ENCODE assay signal across 8 mouse cellular contexts in genomic region chr13:76055391-76056232, GRCm38 (mm10). TPM values are rescaled to one million over a fixed set of nuclear protein-coding genes. Genes with fewer than 3 reads are reported as not detected.
A peak's percentile ranks its signal among the peaks of the same experiment; 100 is the strongest.
DNase-seq lines count a peak whose midpoint lies in the region; ATAC-seq and TF ChIP-seq lines count a peak whose summit lies in the region.

No protein-coding gene starts in this region.

- peaks cover 51% of the 10 kb centered on the region for H3K4me1 ChIP-seq in erythroblast, embryonic 14.5 days (ENCODE audit: control insufficient read depth)
- H3K4me1 ChIP-seq in lung, embryonic 14.5 days (ENCODE audit: insufficient read depth), result 0 out of 2 replicates have a peak, but pooled peaks cover 5% of the 10 kb centered on the region

- TF ChIP-seq CTCF in lung, embryonic 14.5 days (IDR thresholded peaks at IDR 0.05; ENCODE audit: low read depth), result no peak

- DNase-seq in brain, embryonic 18.5 days (ENCODE audit: low read depth, low spot score), result peak; percentile 6
- peak; percentile 9 to 21 for DNase-seq in layer of hippocampus, adult 8-10 months (ENCODE audit: low spot score in 2 of 2)
- peak; percentile 47 for DNase-seq in lung, embryonic 14.5 days
- no peak for DNase-seq in ovary, adult 18-20 months (ENCODE audit: low spot score)

- peak overlapping the region; percentile 92 for H3K4me2 ChIP-seq in lung, embryonic 14.5 days

- H3K9me3 ChIP-seq in erythroblast, embryonic 14.5 days (ENCODE audit: control insufficient read depth, low read length), result no peaks in the 10 kb centered on the region
- no peaks in the 10 kb centered on the region for H3K9me3 ChIP-seq in lung, embryonic 14.5 days (ENCODE audit: low read depth, low read length)

- peak; percentile 27 for ATAC-seq in CD4-positive, CD25-positive, alpha-beta regulatory T cell, adult 4 months
- peak; percentile 46 to 59 for ATAC-seq in hematopoietic stem cell, adult 5-6 weeks (replicated peaks in 1 of 2; ENCODE audit: insufficient read depth in 1 of 2, low FRiP score in 2 of 2, low TSS enrichment in 1 of 2, low read depth in 1 of 2, poor library complexity in 2 of 2, severe bottlenecking in 2 of 2)
- ATAC-seq in lung, embryonic 14.5 days (ENCODE audit: insufficient read depth), result peak; percentile 69
- ATAC-seq in neutrophil, adult 5-6 weeks (ENCODE audit: extremely low read depth, insufficient number of reproducible peaks, low FRiP score, poor library complexity, severe bottlenecking), result peak; percentile 47; the same call in 1 of the 2 replicates

- peaks cover 7% of the 10 kb centered on the region; the same call in 1 of the 2 replicates for H3K36me3 ChIP-seq in erythroblast, embryonic 14.5 days (ENCODE audit: control insufficient read depth)
- no peaks in the 10 kb centered on the region for H3K36me3 ChIP-seq in lung, embryonic 14.5 days (ENCODE audit: insufficient read depth)

- H3K27ac ChIP-seq in lung, embryonic 14.5 days (ENCODE audit: low read depth), result no peak overlapping the region

- H3K27me3 ChIP-seq in erythroblast, embryonic 14.5 days (ENCODE audit: control insufficient read depth), result peaks cover 35% of the 10 kb centered on the region
- peaks cover 46% of the 10 kb centered on the region for H3K27me3 ChIP-seq in lung, embryonic 14.5 days (ENCODE audit: insufficient read depth, low read length)

- peak overlapping the region; percentile 67 for H3K4me3 ChIP-seq in erythroblast, embryonic 14.5 days (replicated peaks)
- H3K4me3 ChIP-seq in lung, embryonic 14.5 days (ENCODE audit: low read depth, low read length), result peak overlapping the region; percentile 47

- 1% methylated on average over 59 of the region's 59 CpGs for WGBS in lung, embryonic 14.5 days

- 0 out of 2 replicates have a peak overlapping the region, but pooled peaks have one; percentile 30 for H3K9ac ChIP-seq in lung, embryonic 14.5 days

RNA-seq across cellular contexts. Expression of gene Gpr150, which starts 1.2 kb away (rescaled TPM):
- not detected for polyA plus RNA-seq in CD4-positive, CD25-positive, alpha-beta regulatory T cell, adult 4 months (2017; shearing (Covaris generic))
- 0.62 and 0.78 TPM in 2 replicates for polyA plus RNA-seq in erythroblast, embryonic 14.5 days (2012)
- 0.55 and 0.88 TPM in 2 replicates for total RNA-seq in hematopoietic stem cell, adult 5-6 weeks (2017)
- total RNA-seq in layer of hippocampus, adult 8-10 months (2022), result 1 to 10 TPM; 2.2 to 2.9 (median 2.6) TPM
- 0.13 TPM in 1 of 2 replicates, not detected in the other for polyA plus RNA-seq in lung, embryonic 14.5 days (2014; fragmentation: Nextera tagmentation; extraction: Ambion mirVana)
- not detected in 2 replicates for total RNA-seq in neutrophil, adult 5-6 weeks (2017)

RNA-seq across cellular contexts. Expression of gene Rfesd, which starts 37.1 kb away (rescaled TPM):
- polyA plus RNA-seq in CD4-positive, CD25-positive, alpha-beta regulatory T cell, adult 4 months (2017; shearing (Covaris generic)), result 10 to 100 TPM; 34.3 to 37.4 TPM
- polyA plus RNA-seq in erythroblast, embryonic 14.5 days (2012), result 0.90 and 1.3 TPM in 2 replicates
- 9.8 and 22.3 TPM in 2 replicates for total RNA-seq in hematopoietic stem cell, adult 5-6 weeks (2017)
- 10 to 100 TPM; 16.3 to 21.6 (median 17.2) TPM for total RNA-seq in layer of hippocampus, adult 8-10 months (2022)
- polyA plus RNA-seq in lung, embryonic 14.5 days (2014; fragmentation: Nextera tagmentation; extraction: Ambion mirVana), result 18.4 and 19.5 TPM in 2 replicates
- total RNA-seq in neutrophil, adult 5-6 weeks (2017), result 8.8 and 14.3 TPM in 2 replicates

RNA-seq across cellular contexts. Expression of gene Arsk, which starts 42.8 kb away (rescaled TPM):
- polyA plus RNA-seq in CD4-positive, CD25-positive, alpha-beta regulatory T cell, adult 4 months (2017; shearing (Covaris generic)), result 1 to 10 TPM; 5.7 to 7.7 TPM
- polyA plus RNA-seq in erythroblast, embryonic 14.5 days (2012), result 0.09 TPM in 1 of 2 replicates, not detected in the other
- total RNA-seq in hematopoietic stem cell, adult 5-6 weeks (2017), result 23.5 and 43.2 TPM in 2 replicates
- total RNA-seq in layer of hippocampus, adult 8-10 months (2022), result 10 to 100 TPM in 3 of 4 experiments, 1 to 10 TPM in 1; 7.7 to 11.5 (median 10.8) TPM
- polyA plus RNA-seq in lung, embryonic 14.5 days (2014; fragmentation: Nextera tagmentation; extraction: Ambion mirVana), result 7.6 and 8.1 TPM in 2 replicates
- 16.3 and 20.1 TPM in 2 replicates for total RNA-seq in neutrophil, adult 5-6 weeks (2017)

RNA-seq across cellular contexts. Expression of gene Ttc37, which starts 42.9 kb away (rescaled TPM):
- polyA plus RNA-seq in CD4-positive, CD25-positive, alpha-beta regulatory T cell, adult 4 months (2017; shearing (Covaris generic)), result 10 to 100 TPM; 11.9 to 16.8 TPM
- polyA plus RNA-seq in erythroblast, embryonic 14.5 days (2012), result 0.06 and 0.09 TPM in 2 replicates
- 49.9 and 52.2 TPM in 2 replicates for total RNA-seq in hematopoietic stem cell, adult 5-6 weeks (2017)
- 10 to 100 TPM; 17.4 to 26.8 (median 21.7) TPM for total RNA-seq in layer of hippocampus, adult 8-10 months (2022)
- polyA plus RNA-seq in lung, embryonic 14.5 days (2014; fragmentation: Nextera tagmentation; extraction: Ambion mirVana), result 19.8 and 22.1 TPM in 2 replicates
- total RNA-seq in neutrophil, adult 5-6 weeks (2017), result 25.3 and 27.6 TPM in 2 replicates
